Mouse (Mus musculus): ENCODE data around the gene Tmprss11d.

DNA sequence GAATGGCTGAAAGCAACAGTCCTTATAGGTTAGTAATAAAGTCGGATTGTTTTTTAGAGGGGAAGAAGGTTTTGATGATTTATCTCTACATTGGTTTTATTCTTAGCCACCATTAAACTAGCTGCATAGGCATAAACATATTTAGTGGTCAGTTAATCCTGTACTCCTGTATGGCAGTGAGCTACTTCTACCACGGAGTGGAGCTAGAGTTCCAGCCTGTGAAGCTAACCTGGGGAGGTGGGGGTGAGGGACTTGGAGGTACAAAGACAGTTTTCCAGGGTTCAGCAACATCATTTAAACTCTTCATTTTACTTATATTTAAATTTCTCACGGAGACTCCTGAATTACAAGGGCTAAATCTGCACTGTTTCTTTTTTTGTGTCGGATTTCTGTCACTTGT, 46.3 kb upstream of the Tmprss11d start:
- TF ChIP-seq GATA1 (IDR thresholded peaks at IDR 0.05; ENCODE audit: borderline replicate concordance, low read length) (no peak), FLI1 (IDR thresholded peaks at IDR 0.05; ENCODE audit: low read length) (no peak)

All from megakaryocyte, embryonic 14.5 days (primary cell).